Mouse (Mus musculus) embryo, embryonic 10.5 days (tissue): ENCODE data around the gene Rab3ip.

Source experiments
- DNase-seq: peaks from one replicate; pipeline ENCODE4 v3.0.0-alpha.2; 2015; ENCODE audit warnings: low spot score

Rab3ip gene

DNA sequence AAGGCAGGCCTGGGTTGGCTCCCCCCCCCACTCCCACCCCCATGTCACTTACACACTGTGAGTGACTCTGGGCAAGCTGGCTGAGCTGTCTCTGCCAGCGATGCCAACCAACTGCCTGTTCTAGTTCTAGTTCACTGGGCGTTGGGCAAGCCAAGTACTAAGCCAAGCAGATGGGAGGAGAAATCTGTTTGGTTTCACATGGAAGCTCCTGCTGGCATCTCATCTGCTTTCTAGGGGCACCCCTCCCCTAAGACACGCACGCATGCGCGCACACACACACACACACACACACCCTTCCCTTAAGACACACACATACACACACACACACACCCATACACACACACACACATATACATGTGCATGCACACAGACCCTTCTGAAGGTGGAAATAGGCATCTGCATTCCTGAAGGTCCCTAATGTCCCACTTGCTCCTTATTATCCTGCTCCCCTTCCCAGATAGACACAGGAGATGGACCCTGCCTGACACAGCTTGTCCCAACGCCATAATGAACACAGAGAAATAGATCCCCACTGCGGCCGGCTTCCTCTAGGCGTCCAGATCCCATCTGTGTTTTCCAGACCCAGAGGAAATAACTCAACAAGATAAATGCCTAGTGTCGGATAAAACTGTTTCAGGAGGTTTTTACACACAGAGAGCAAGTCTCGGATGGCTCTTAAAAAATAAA, 79.1 kb downstream of the Rab3ip start:
- peak; percentile 26 for DNase-seq

GRCm38 (mm10) chr10:116870819-116871218, 79.8 kb downstream of the Rab3ip start:
- DNase-seq, result no peak
